Mouse (Mus musculus) layer of hippocampus, adult 8-10 months (tissue): ENCODE results near the gene Hoxd4. TPM values are rescaled to one million over a fixed set of nuclear protein-coding genes. Genes with fewer than 3 reads are reported as not detected.

Experiments used
- DNase-seq, 2 experiments: peaks; one replicate each; pipeline ENCODE4 v3.0.0; 2022; ENCODE audit warnings: low spot score in 2 of 2
- total RNA-seq, 4 experiments: library from RNA; stranded (reverse); gene quantifications; 2 replicates each; pipeline ENCODE4 v1.2.4; 2022

Hoxd4 gene
- not detected for total RNA-seq

GRCm38 (mm10) chr2:74711721-74712621 is at the start of gene Hoxd4, which contains the start of gene Hoxd3:
TSS of gene Hoxd4 (plus strand) at chr2:74711929.
TSS of gene Hoxd3 (plus strand) at chr2:74711927.
- DNase-seq = no peak

- DNase-seq = peak in 1 of 2 experiments; percentile 60
These were observed 48.3 kb upstream of the Hoxd4 start for GRCm38 (mm10) chr2:74663291-74663925.

- DNase-seq = no peak
These were observed 45.3 kb upstream of the Hoxd4 start for GRCm38 (mm10) chr2:74666411-74666810.

- DNase-seq = no peak
These were observed 44.4 kb upstream of the Hoxd4 start for GRCm38 (mm10) chr2:74667191-74667841.

- no peak for DNase-seq
These were observed 43.8 kb upstream of the Hoxd4 start, which contains the start of gene Hoxd13 for GRCm38 (mm10) chr2:74667842-74668357. TSS of gene Hoxd13 (plus strand) at chr2:74668310.

GRCm38 (mm10) chr2:74668370-74669229 is 43.1 kb upstream of the Hoxd4 start:
- DNase-seq = no peak

- no peak for DNase-seq
These were observed 42.5 kb upstream of the Hoxd4 start for GRCm38 (mm10) chr2:74669230-74669578.

GRCm38 (mm10) chr2:74669650-74670235 is 42.0 kb upstream of the Hoxd4 start:
- no peak for DNase-seq

GRCm38 (mm10) chr2:74670632-74671188 is 41.0 kb upstream of the Hoxd4 start:
- DNase-seq = no peak

- no peak for DNase-seq
These were observed 39.9 kb upstream of the Hoxd4 start for GRCm38 (mm10) chr2:74671847-74672246.

- no peak for DNase-seq
These were observed 39.0 kb upstream of the Hoxd4 start for GRCm38 (mm10) chr2:74672481-74673362.

- no peak for DNase-seq
These were observed 37.8 kb upstream of the Hoxd4 start for GRCm38 (mm10) chr2:74673835-74674425.

- DNase-seq = no peak
These were observed 36.7 kb upstream of the Hoxd4 start, which contains the start of gene Hoxd12 for GRCm38 (mm10) chr2:74674881-74675665. TSS of gene Hoxd12 (plus strand) at chr2:74675013.

- no peak for DNase-seq
These were observed 36.0 kb upstream of the Hoxd4 start for GRCm38 (mm10) chr2:74675666-74676282.

GRCm38 (mm10) chr2:74676376-74677052 is 35.2 kb upstream of the Hoxd4 start:
- DNase-seq = no peak

- no peak for DNase-seq
These were observed 34.6 kb upstream of the Hoxd4 start for GRCm38 (mm10) chr2:74677106-74677505.
